Mouse (Mus musculus): Measurements from ENCODE around the gene 1700125H20Rik.
"Not testable (repeated sequence)": the region's sequence is repeated elsewhere in the genome, so short reads cannot be mapped to it uniquely, and the experiment has no call there.

- not testable (repeated sequence) for TF ChIP-seq CTCF, EP300 (IDR thresholded peaks at IDR 0.05; ENCODE audit: low read depth)
These were observed 7.2 kb upstream of the 1700125H20Rik start for GRCm38 (mm10) chr11:85163014-85163413.
